Comparison of ENCODE assay signal across 9 mouse cellular contexts in genomic region chr2:32637778-32638281, GRCm38 (mm10). TPM values are rescaled to one million over a fixed set of nuclear protein-coding genes. Genes with fewer than 3 reads are reported as not detected.
DNase-seq lines count a peak whose midpoint lies in the region; ATAC-seq lines count a peak whose summit lies in the region.
"Had no signal": no experiment of that assay in that cellular context is flagged by ENCODE, and none has a peak within 500 bp of the region (broad histone marks: within the 10 kb centered on the region; RNA-seq: fewer than 3 reads in every experiment).

No protein-coding gene starts in this region.

- H3K27ac ChIP-seq in embryonic facial prominence, embryonic 15.5 days (replicated peaks) = peak overlapping the region; percentile 41; the same call in 1 of the 2 replicates
- peak overlapping the region; percentile 47 for H3K27ac ChIP-seq in liver, embryonic 13.5 days

- H3K9ac ChIP-seq in embryonic facial prominence, embryonic 15.5 days = no peak overlapping the region
- no peak overlapping the region for H3K9ac ChIP-seq in liver, embryonic 13.5 days

- no peak overlapping the region for H3K4me3 ChIP-seq in embryonic facial prominence, embryonic 15.5 days (replicated peaks)
- H3K4me3 ChIP-seq in liver, embryonic 13.5 days (replicated peaks) = no peak overlapping the region

- H3K4me2 ChIP-seq in embryonic facial prominence, embryonic 15.5 days (replicated peaks) = no peak overlapping the region
- H3K4me2 ChIP-seq in liver, embryonic 13.5 days = no peak overlapping the region

- 15% methylated on average over 11 of the region's 11 CpGs for WGBS in embryonic facial prominence, embryonic 15.5 days
- WGBS in liver, embryonic 13.5 days (ENCODE audit: insufficient replicate concordance) = 28% methylated on average over 11 of the region's 11 CpGs

- H3K9me3 ChIP-seq in embryonic facial prominence, embryonic 15.5 days (replicated peaks) = no peaks in the 10 kb centered on the region
- no peaks in the 10 kb centered on the region for H3K9me3 ChIP-seq in liver, embryonic 13.5 days (replicated peaks)

- ATAC-seq in embryonic facial prominence, embryonic 15.5 days (ENCODE audit: insufficient number of reproducible peaks, low FRiP score, low TSS enrichment, low read depth) = peak; percentile 60
- ATAC-seq in liver, embryonic 13.5 days (ENCODE audit: low read depth) = peak; percentile 71
- no peak for ATAC-seq in inflammation-experienced regulatory T-cells, adult 6 months
- ATAC-seq: Patski had no signal

- H3K27me3 ChIP-seq in embryonic facial prominence, embryonic 15.5 days = no peaks in the 10 kb centered on the region
- no peaks in the 10 kb centered on the region for H3K27me3 ChIP-seq in liver, embryonic 13.5 days
- H3K27me3 ChIP-seq: Patski had no signal

- DNase-seq in frontal cortex, postnatal 10 days (ENCODE audit: low spot score in 2 of 2) = peak; percentile 46 to 58
- DNase-seq in frontal cortex, adult 2 months (ENCODE audit: extremely low spot score in 1 of 2, low spot score in 1 of 2) = no peak
- DNase-seq in induced T-regulatory cell, adult 2 months (ENCODE audit: low read depth) = peak; percentile 18
- no peak for DNase-seq in liver, embryonic 13.5 days
- DNase-seq in spleen, adult 12 weeks (ENCODE audit: low spot score) = peak; percentile 18
- DNase-seq in cerebellum, adult 18-20 months = no peak

- H3K36me3 ChIP-seq in embryonic facial prominence, embryonic 15.5 days = no peaks in the 10 kb centered on the region
- no peaks in the 10 kb centered on the region for H3K36me3 ChIP-seq in liver, embryonic 13.5 days

- peaks cover 29% of the 10 kb centered on the region for H3K4me1 ChIP-seq in embryonic facial prominence, embryonic 15.5 days
- peaks cover 24% of the 10 kb centered on the region for H3K4me1 ChIP-seq in liver, embryonic 13.5 days (replicated peaks)

RNA-seq across cellular contexts. Expression of gene Eng, which starts 8.6 kb away (rescaled TPM):
- 34.7 and 37.7 TPM in 2 replicates for polyA plus RNA-seq in frontal cortex, adult 2 months (2012; rRNA removed)
- 83.8 and 86.3 TPM in 2 replicates for polyA plus RNA-seq in embryonic facial prominence, embryonic 15.5 days (2015; fragmentation: Nextera tagmentation; extraction: Ambion mirVana)
- polyA plus RNA-seq in liver, embryonic 13.5 days (2015; fragmentation: Nextera tagmentation; extraction: Ambion mirVana) = 20.6 and 23.4 TPM in 2 replicates
- polyA plus RNA-seq in inflammation-experienced regulatory T-cells, adult 6 months (2017; shearing (Covaris generic)) = not detected

RNA-seq across cellular contexts. Expression of gene Ak1, which starts 16.3 kb away (rescaled TPM):
- 151 and 154 TPM in 2 replicates for polyA plus RNA-seq in frontal cortex, adult 2 months (2012; rRNA removed)
- polyA plus RNA-seq in embryonic facial prominence, embryonic 15.5 days (2015; fragmentation: Nextera tagmentation; extraction: Ambion mirVana) = 67.9 and 83.8 TPM in 2 replicates
- polyA plus RNA-seq in liver, embryonic 13.5 days (2015; fragmentation: Nextera tagmentation; extraction: Ambion mirVana) = 2.2 and 2.3 TPM in 2 replicates
- polyA plus RNA-seq in inflammation-experienced regulatory T-cells, adult 6 months (2017; shearing (Covaris generic)) = under 1 TPM in 1 of 3 experiments, not detected in 2; 0.52 TPM

RNA-seq across cellular contexts. Expression of gene St6galnac6, which starts 38.3 kb away (rescaled TPM):
- polyA plus RNA-seq in frontal cortex, adult 2 months (2012; rRNA removed) = 98.8 and 112 TPM in 2 replicates
- polyA plus RNA-seq in embryonic facial prominence, embryonic 15.5 days (2015; fragmentation: Nextera tagmentation; extraction: Ambion mirVana) = 26.9 and 27.7 TPM in 2 replicates
- polyA plus RNA-seq in liver, embryonic 13.5 days (2015; fragmentation: Nextera tagmentation; extraction: Ambion mirVana) = 10.0 and 12.8 TPM in 2 replicates
- 1 to 10 TPM; 3.4 to 5.1 (median 4.3) TPM for polyA plus RNA-seq in inflammation-experienced regulatory T-cells, adult 6 months (2017; shearing (Covaris generic))

RNA-seq across cellular contexts. Expression of gene St6galnac4, which starts 50.9 kb away (rescaled TPM):
- 32.4 and 34.4 TPM in 2 replicates for polyA plus RNA-seq in frontal cortex, adult 2 months (2012; rRNA removed)
- 34.8 and 36.5 TPM in 2 replicates for polyA plus RNA-seq in embryonic facial prominence, embryonic 15.5 days (2015; fragmentation: Nextera tagmentation; extraction: Ambion mirVana)
- polyA plus RNA-seq in liver, embryonic 13.5 days (2015; fragmentation: Nextera tagmentation; extraction: Ambion mirVana) = 13.5 and 14.1 TPM in 2 replicates
- 10 to 100 TPM; 31.5 to 42.6 (median 33.5) TPM for polyA plus RNA-seq in inflammation-experienced regulatory T-cells, adult 6 months (2017; shearing (Covaris generic))

Comparison
In these comparisons a context has a peak if more than half of its experiments do, and no peak if none do; other contexts are left out.
1. DNase-seq: peak in frontal cortex, postnatal 10 days (2 of 2), induced T-regulatory cell, adult 2 months (single experiment) and spleen, adult 12 weeks (single experiment); none in frontal cortex, adult 2 months (0 of 2), liver, embryonic 13.5 days (single experiment) and cerebellum, adult 18-20 months (0 of 2).
2. RNA of gene Eng, which starts 8.6 kb away (polyA plus RNA-seq): 83.8 to 86.3 TPM in embryonic facial prominence, embryonic 15.5 days, 34.7 to 37.7 TPM in frontal cortex, adult 2 months and 20.6 to 23.4 TPM in liver, embryonic 13.5 days; not detected in inflammation-experienced regulatory T-cells, adult 6 months; every median in the first group is over 10 times any median in the second.
3. RNA of gene Ak1, which starts 16.3 kb away (polyA plus RNA-seq): 151 to 154 TPM in frontal cortex, adult 2 months and 67.9 to 83.8 TPM in embryonic facial prominence, embryonic 15.5 days; 2.2 to 2.3 TPM in liver, embryonic 13.5 days and 0.52 TPM in inflammation-experienced regulatory T-cells, adult 6 months; every median in the first group is over 10 times any median in the second.